Mouse (Mus musculus) brain, embryonic 18.5 days (tissue): ENCODE results near the gene Lyg1.
"Not testable (repeated sequence)": the region's sequence is repeated elsewhere in the genome, so short reads cannot be mapped to it uniquely, and the experiment has no call there.

Source experiments
- DNase-seq: peaks from one replicate; pipeline ENCODE4 v3.0.0-alpha.2; 2012; ENCODE audit warnings: low read depth, low spot score

The Lyg1 gene

GRCm38 (mm10) chr1:37957659-37958058, at the start of gene Lyg1:
TSS of gene Lyg1 (minus strand) at chr1:37957759.
- DNase-seq = no peak

DNA sequence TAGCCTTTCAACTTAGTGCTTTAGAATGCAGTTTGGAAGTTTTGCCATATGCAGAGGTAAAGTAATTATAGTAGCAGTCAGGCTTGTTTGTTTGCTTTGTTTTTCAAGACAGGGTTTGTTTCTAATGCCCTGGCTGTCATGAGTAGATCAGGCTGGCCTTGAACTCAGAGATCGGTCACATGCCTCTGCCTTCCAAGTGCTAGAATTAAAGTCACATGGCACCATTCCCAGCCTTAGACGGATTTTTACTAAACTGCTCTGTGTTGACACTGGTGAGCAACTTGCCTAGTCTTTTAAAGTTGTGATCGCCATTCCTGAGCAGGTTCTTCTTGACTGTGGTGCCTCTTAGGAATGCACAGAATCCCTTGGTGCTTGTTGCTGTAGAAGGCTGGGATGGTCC, 49.2 kb upstream of the Lyg1 start:
- no peak for DNase-seq

GRCm38 (mm10) chr1:38003046-38003445, 45.5 kb upstream of the Lyg1 start:
- no peak for DNase-seq

GRCm38 (mm10) chr1:38001956-38002355, 44.4 kb upstream of the Lyg1 start:
- no peak for DNase-seq

- no peak for DNase-seq
Measured at GRCm38 (mm10) chr1:38000844-38001243, 43.3 kb upstream of the Lyg1 start.

GRCm38 (mm10) chr1:37999552-37999951, 42.0 kb upstream of the Lyg1 start:
- DNase-seq = no peak

DNA sequence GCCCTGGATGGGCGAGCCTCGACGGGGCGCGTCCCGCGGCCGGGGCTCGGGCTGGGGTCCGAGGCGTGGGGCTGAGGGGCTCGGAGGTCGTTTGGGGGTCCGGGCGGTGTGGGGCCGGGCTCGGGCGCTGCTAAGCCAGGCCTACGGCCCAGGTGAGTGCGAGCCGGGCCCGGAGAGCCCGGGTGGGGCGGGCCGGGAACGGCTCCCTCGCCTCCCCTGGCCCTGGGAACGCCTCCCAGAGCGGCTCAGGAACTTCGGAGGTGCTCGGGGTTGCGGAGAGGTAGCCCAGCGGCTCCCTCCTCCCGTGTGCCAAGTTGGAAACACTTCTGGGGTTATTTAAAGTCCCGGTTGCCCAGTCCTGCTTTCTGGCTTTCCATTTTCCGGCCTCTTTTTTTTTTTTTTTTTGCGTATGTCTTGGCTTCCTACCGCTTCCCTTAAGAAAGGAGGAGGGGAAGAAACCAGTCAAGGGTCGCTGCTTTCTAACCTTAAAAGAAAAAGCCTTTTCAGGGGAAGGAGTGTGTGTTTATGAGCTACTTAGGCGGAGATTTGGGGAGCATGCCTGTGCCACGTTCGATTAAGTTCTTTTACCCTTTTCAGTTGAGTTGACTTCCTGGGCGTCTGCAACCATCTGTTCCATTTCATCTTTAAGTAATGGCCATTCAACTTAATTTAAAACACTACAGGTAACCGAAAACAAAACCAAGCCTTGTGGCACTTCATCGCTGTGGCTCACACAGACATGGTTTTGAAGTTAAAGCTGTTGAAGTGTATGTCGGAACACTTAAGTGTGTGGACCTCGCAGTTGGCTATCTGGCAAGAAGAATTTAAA, 41.0 kb upstream of the Lyg1 start:
- no peak for DNase-seq

DNA sequence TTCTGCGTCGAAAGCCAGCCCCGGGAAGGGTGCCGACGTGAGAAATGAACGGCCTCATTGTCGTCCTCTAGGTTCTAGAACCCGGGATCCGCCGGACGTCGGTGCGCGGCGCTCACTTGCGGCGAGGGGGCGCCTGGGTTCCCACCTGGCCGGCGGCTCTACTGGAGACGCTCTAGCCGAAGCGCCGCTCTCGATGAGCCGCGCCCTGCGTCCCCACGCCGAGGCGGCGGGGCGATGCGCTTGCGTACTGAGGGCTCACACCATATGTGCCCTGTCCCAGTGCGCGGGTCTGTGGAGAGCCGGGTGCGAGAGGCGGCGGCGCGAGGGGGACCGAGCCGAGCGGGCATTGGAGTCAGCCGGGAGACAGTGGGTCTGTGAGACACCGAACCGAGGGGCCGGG, 40.3 kb upstream of the Lyg1 start, which contains the start of the genes Txndc9 and Eif5b:
Gene Txndc9, minus strand, starts transcription at position 27 of the 400 bp plus-strand sequence.
Gene Eif5b, plus strand, starts transcription at position 144 of the 400 bp plus-strand sequence.
- DNase-seq = peak; percentile 88

DNA sequence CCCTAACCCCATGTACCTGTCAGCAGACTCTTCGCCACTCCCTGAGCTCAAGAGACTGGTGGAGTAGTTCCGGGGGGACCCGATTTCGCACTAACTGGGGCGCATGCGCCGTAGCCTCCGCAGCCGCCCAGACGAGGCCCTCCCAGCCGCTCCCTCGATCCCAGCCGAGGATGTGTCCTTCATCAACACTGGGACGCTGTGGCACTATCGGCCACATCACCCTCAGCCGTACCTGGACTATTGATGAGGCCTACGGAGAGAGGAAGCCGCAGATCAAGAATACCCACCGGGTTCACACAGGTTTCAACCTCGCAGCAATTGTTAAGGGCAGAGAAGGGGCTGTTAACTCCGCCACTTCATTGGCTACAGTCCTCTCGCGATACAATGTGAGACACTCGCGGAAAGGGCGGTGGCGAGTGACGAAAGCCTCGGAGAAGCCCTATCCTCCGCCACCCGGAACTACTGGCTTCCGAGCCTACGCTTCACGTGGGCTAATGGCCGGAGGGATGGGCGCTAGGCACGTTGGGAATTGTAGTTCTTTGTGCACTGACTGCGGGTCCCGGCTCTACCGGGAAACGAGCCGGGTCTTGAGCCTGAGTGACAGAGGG, 39.4 kb upstream of the Lyg1 start:
- DNase-seq = peak; percentile 98

DNA sequence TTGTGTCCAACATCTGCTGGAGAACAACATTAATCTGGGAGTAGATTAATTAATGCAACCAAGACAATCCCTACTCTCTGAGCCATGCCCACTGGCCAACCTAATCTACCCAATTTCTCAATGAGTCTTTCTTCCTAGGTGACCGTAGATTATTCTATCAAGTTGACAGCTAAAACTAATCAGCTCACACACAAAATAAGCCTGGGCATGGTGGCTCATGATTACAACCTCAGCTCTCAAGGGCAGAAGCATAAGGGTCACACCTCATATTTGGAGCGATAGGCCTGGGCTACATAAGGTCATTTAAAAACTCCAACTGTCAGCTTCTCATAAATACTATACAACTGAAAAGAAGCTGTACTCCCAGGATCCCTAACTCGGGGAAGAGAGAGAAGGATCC, 38.7 kb upstream of the Lyg1 start:
- DNase-seq = no peak

- DNase-seq = no peak
Measured at GRCm38 (mm10) chr1:37987856-37988255, 30.3 kb upstream of the Lyg1 start.

DNA sequence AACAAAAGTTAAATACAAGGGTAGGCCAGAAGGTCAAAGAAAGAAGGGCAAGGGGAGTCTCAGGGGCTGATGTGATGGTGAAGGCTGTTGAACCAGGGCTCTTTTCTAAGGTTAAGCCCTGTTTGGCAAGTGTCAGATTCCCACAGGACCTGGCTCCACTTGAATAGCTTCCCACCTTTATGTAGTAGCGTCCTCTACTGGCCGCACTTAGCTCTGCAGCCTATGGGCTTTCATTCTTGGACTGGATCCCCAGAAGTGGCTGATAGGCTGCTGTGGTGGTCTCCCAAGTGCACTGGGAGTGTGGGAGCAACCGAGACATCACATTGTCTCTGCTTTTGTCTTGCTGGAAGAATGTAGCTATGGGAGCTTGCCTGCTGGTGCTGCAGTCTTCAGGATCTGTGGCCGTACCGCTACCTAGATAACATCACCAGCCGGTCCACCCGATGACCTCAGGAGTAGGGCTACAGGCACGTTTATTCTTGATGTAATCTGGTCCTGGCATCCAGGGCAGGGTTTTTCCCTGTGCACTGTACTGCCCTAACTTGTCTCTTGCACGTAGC, 28.3 kb upstream of the Lyg1 start:
- DNase-seq = no peak

DNA sequence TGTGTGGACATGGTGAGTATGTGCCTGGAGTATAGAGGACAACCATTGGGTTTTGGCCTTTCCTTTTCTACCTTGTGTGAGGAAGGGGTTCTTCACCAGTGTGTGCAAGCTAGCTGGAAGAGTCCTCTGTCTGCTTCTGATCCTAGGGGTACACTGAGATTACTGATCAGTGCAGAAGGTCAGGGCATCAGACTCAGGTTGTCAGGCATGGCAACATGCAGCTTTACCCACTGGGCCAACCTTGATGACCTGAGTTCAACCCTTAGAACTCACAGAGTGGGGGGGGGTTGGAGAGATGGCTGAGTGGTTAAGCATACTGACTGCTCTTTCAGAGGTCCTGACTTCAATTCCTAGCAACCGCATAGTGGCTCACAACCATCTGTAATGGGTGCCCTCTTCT, 26.8 kb upstream of the Lyg1 start:
- no peak for DNase-seq

GRCm38 (mm10) chr1:37977303-37977702, 19.7 kb upstream of the Lyg1 start:
- no peak for DNase-seq

GRCm38 (mm10) chr1:37976666-37977065, 19.1 kb upstream of the Lyg1 start:
- not testable (repeated sequence) for DNase-seq

- DNase-seq = no peak
Measured at GRCm38 (mm10) chr1:37971520-37971919, 14.0 kb upstream of the Lyg1 start.

DNA sequence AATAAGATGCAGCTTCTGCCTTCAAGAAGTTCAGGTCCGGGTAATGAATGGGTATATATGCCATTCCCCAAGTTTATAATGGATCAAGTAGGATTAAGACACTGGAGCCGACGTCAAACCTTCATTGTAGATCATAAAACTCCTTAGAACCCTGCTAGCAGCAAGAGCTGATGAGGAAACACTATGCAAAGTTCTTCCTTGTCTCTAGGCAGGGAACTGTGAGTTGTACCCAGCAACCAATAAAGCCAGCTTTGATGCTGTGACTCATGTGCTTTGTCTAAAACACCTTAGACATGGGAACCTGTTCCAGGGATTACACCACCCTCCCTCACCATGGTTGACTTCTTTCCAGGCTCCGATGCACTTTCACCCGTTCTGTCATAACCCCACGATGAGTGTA, 11.2 kb upstream of the Lyg1 start:
- no peak for DNase-seq

- no peak for DNase-seq
Measured at GRCm38 (mm10) chr1:37965571-37965970, 8.0 kb upstream of the Lyg1 start.

GRCm38 (mm10) chr1:37959486-37959885, 1.9 kb upstream of the Lyg1 start:
- no peak for DNase-seq

DNA sequence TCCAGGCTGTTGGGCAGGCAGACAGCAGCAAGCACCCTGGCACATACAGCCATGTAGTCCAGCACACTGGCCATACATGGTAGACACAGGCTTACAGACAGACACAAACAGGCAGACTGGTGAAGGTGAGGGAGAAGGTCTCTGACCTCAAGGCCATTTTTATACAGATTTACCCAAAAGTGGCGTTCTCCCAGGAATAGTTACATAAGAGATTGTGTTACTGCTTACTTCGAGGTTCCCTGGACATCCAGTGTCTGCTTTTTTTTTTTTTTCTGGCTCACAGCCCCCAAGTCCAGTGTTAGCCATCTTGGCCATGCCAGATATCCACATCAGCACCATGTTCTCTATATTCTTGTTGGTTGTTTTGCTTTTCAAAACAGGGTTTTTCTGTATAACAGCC, 957 bp upstream of the Lyg1 start:
- no peak for DNase-seq

DNA sequence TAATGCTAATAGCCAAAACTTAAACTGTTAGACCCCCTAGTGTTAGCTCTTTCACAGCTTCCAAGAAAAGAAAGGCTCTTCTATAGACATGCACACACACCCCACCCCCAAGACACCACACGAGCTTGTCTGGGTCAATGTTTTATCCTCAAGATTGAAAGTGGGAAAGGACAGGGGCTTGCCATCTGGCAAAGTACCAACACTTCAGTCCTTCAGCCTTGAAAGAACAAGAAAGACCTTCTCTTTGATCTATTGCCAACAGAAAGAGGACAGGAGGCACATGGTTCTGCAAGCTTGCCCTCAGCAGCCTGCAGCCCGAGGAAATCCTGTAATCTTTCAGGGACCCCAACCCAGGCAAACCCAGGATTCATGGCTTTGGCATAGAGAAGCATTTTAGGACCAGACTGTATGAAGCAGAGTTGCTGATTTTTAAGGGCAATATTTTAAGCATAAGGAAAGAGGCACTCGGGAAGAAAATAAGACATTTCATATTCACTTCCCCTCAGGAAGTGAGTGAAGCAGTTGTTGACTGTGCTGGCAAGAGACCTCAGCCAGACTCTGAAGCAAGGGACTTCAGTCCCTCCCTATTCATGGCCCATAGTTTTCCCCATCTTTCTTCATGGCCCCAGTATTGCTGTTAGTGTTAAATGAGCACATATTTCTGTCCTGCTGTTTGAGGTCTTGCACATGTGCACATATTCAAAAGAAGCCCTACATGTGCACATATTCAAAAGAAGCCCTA, 698 bp downstream of the Lyg1 start:
- no peak for DNase-seq

GRCm38 (mm10) chr1:37955251-37955650, 2.3 kb downstream of the Lyg1 start:
- DNase-seq = no peak
